Mouse (Mus musculus): Measurements from ENCODE around the gene Alox5ap.

Alox5ap gene

GRCm38 (mm10) chr5:149261449-149261848, 3.1 kb upstream of the Alox5ap start:
- no peak for DNase-seq

GRCm38 (mm10) chr5:149261866-149262265, 2.7 kb upstream of the Alox5ap start:
- no peak for DNase-seq

DNA sequence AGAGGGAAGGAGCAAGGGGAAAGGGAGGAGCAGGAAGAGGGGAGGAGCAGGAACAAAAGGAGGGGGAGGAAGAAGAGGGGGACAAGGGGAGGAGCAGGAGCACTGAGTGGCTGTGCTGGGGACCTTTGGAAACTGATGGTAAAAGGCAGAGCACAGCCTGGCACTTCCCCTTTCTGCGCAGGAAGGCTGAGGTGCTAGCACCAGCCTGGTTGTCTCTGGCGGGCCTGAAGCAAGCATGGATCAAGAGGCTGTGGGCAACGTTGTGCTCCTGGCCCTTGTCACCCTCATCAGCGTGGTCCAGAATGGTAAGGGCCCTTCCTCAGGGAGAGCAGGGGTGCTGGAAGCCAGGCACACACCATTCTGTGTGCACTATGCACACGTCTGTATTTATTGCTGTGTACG, 312 bp downstream of the Alox5ap start:
- DNase-seq, result no peak

- DNase-seq, result no peak
Observed at GRCm38 (mm10) chr5:149266761-149267221, 2.2 kb downstream of the Alox5ap start.

- no peak for DNase-seq
Observed at GRCm38 (mm10) chr5:149267493-149267892, 2.9 kb downstream of the Alox5ap start.

- DNase-seq, result no peak
Observed at GRCm38 (mm10) chr5:149271291-149271690, 6.7 kb downstream of the Alox5ap start.

DNA sequence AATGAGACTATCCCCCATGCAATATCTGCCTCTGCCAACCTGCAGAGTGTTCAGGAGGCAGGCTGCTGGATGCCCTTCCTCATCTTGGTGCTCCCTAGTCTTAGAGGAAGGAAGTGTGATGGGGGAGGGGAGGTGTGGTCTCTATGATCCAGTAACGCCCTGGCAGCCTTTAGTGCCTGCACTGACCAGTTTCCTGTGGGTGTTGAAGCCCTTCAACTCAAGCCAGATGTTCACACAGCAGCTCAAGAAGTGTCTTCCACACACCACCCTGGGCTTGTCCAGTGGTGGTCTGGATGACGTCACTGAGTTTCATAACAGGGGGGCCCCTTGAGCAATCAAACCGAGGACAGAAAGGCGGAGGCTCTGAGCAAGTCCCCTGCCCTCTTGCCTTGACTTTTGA, 8.0 kb downstream of the Alox5ap start:
- DNase-seq, result peak; percentile 60

DNA sequence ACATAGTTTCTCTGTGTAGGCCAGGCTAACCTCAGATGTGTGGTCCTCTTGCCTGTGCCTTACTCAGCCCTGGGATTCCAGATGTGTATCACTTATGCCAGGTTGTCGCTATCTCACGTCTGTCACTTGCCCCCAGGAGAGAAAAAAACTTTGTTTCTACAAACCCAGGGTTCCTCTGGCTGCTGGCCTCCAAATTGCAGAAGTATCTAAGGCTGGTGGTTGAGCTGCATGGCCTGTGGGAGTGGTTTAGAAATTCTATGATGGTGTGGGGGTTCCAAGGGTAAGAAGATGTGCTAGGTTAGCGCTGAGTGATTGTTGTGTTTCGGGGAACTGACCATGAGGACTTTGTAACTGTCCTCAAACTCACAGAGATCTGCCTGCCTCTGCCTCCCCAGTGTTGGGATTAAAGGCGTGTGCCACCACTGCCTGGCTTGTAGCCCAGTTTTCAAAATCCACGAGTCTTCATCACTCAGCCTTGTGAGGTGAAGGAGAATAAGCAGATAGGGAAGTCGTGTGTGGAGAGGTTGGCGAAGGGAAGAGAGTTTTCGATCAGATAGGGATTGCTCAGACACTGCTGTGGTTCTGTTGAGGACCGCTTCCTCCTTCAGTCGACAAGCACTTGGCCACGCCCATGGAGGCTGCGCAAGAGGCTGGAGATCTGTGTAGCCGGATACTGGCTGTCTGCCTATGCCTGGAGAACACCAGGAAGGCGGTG, 10.0 kb downstream of the Alox5ap start:
- DNase-seq, result peak; percentile 43

DNA sequence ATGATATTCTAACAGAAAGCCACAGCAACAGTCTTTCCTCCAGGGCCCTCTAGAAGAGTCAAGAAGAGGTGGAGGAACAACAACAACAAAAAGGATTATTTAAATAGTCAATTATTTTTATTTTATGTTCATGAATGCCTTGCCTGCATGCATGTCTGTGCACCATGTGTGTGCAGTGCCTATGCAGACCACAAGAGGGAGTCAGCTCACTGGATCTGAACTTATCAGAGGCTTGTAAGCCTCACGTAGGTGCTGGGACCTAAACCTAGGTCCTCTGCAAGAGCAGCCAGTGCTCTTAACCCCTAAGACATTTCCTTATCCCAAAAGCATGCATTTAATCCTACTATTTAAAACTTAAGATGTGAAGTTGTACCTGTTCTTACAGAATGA, 10.5 kb downstream of the Alox5ap start:
- no peak for DNase-seq

GRCm38 (mm10) chr5:149277529-149277928, 13.0 kb downstream of the Alox5ap start:
- no peak for DNase-seq

- no peak for DNase-seq
Observed at GRCm38 (mm10) chr5:149279273-149279844, 14.8 kb downstream of the Alox5ap start.

DNA sequence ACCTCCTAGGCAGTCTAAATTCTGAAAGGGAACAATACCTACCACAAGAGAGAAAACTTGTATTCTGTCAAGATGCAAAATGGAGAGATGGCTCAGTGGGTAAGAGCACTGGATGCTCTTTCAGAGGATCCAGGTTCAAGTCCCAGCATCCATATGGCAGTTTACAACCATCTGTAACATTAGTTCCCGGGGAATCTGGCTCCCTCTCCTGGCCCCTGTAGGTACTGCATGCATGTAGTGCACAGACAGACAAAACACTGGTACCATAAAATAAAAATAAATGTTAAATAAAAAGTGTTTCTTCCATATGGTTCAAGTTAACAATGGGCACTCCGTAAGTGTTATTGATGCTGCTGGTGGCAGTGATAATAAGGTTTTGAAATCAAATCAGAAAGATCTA, 18.4 kb downstream of the Alox5ap start:
- no peak for DNase-seq

GRCm38 (mm10) chr5:149283821-149284220, 19.3 kb downstream of the Alox5ap start:
- DNase-seq, result no peak

DNA sequence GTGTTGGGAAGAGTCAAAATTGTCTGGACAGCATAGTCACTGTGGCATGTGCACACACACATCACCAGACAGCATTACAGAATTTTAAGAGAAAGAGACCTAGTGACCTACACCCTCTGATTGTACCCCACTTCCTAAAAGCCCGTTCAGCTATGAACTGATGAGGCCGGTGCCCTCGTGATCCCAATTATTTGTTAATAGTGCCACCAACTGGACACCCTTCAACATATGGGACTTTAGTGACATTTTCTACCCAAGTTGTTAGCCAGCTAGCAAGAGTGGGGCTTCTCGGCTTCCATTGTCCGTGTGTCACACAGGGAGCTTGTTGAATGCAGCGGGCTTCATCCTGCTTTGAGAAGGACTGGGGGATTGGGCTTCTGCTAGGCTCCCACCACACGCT, 21.5 kb downstream of the Alox5ap start:
- no peak for DNase-seq

- no peak for DNase-seq
Observed at GRCm38 (mm10) chr5:149287148-149288038, 22.8 kb downstream of the Alox5ap start.

- no peak for DNase-seq
Observed at GRCm38 (mm10) chr5:149291266-149291665, 26.7 kb downstream of the Alox5ap start.

- no peak for DNase-seq
Observed at GRCm38 (mm10) chr5:149293071-149293470, 28.5 kb downstream of the Alox5ap start.

DNA sequence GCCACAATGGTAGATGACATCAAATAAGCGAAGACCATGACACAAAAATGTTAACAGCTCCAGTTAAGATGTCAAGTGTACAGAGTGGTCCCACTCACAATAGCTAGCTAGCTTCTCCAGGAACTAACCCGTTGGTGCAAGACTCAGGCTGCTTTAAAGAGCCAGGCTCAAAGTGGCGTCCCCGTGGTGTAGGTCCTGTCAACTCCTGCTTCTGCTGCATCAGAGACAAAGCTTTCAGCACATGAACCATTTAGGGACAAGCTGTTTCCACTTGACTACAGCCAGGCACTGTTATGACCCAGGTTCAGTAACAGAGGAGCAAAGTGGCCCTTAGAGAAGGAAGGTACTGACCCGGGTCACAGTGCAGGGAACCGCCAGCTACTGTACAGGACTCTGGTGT, 32.2 kb downstream of the Alox5ap start:
- DNase-seq, result no peak

- no peak for DNase-seq
Observed at GRCm38 (mm10) chr5:149297464-149297863, 32.9 kb downstream of the Alox5ap start.

DNA sequence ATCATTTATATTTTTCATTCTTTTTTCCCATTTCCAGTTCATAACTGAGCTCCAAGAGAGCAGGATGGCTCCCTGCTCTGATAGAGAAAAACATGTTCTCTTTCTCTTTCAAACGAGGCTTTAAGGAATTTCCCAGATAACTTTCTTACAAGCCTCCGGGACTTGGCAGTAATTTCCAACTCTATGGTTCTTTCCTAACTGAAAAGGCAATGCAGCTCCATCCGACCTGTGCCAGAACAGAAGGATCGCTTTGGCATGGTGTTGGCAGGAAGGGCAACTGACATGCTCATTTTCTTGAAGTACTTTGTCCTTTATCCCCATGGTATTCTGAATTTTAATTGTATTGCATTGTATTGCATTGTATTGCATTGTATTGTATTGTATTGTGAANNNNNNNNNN, 33.7 kb downstream of the Alox5ap start:
- DNase-seq, result no peak

- peak; percentile 41 for DNase-seq
Observed at GRCm38 (mm10) chr5:149312884-149313652, 48.5 kb downstream of the Alox5ap start.

GRCm38 (mm10) chr5:149314514-149315081, 50.0 kb downstream of the Alox5ap start:
- DNase-seq, result no peak

DNA sequence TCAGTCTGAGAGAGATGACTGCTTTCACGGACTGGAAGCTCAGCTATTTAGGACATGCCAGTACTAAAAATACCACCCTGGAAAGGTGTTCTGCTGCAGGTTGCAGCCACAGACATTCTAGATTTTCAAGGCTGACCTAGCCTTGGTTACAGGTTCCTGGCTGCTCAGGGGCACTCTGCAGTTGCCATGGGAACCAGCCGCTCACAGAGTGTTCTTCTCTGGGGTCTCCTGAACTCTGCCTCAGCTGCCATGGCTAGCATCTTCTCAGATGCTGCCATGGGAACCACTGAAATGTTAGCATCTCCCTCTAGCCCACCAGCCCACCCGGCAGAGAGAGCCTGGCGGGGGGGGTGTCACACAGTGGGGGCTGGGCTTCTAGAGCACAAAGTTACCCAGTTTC, 52.4 kb downstream of the Alox5ap start:
- DNase-seq, result no peak

Data from lung, postnatal 14 days (tissue).